Mouse (Mus musculus): ENCODE data around the gene Ppy.

DNA sequence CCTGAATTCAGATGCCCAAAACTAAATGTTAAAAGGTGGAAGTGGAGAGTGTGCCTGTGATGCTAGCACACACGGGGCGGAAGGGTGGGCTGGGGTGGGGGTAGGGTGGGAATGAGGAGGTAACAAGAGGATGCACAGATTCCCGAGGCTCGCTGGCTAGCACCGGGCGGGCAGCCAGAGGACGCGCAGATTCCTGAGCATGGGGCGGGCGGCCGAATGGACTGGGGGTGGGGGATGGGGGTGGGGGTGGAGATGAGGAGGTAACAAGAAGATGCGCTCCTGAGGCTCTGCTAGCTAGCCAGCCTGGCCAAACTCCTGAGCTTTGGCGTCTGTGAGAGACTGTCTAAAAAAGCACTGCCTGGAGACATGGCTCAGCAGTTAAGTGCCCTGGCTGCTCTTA is 30.7 kb downstream of the Ppy start:
- TF ChIP-seq CTCF (IDR thresholded peaks at IDR 0.05; ENCODE audit: low read depth) (no peak), EP300 (optimal IDR thresholded peaks at IDR 0.05) (no peak)
